Mouse (Mus musculus) CH12.LX (cell line): ENCODE results near the gene Mpp2. TPM values are rescaled to one million over a fixed set of nuclear protein-coding genes. Genes with fewer than 3 reads are reported as not detected.

Experiments
- DNase-seq: peaks from one replicate; pipeline ENCODE4 v3.0.0-alpha.2; 2013; ENCODE audit errors: extremely low read depth
- H3K27ac ChIP-seq: 2 replicates; pipeline ENCODE4 v1.5.1; 2012; ENCODE audit warnings: low read depth, mild to moderate bottlenecking, control low read depth, moderate library complexity; ENCODE audit not compliant: insufficient read depth
- H3K27me3 ChIP-seq: replicated peaks from 2 replicates; pipeline ENCODE3; 2012; ENCODE audit warnings: inconsistent platforms
- H3K36me3 ChIP-seq, 2 experiments: replicated peaks in 1 of 2; 2 replicates each; pipeline versions ENCODE3 to v1.6.1; 2012; ENCODE audit warnings: inconsistent platforms in 1 of 2, low read length in 1 of 2, mild to moderate bottlenecking in 1 of 2, mixed read lengths in 1 of 2, moderate library complexity in 1 of 2; ENCODE audit not compliant: control insufficient read depth in 1 of 2, insufficient read depth in 1 of 2
- H3K4me1 ChIP-seq, 2 experiments: 2 replicates each; pipeline ENCODE4 v1.6.1; 2012; ENCODE audit warnings: inconsistent platforms in 1 of 2, moderate library complexity in 1 of 2; ENCODE audit not compliant: insufficient read depth in 2 of 2, control insufficient read depth in 1 of 2
- H3K4me2 ChIP-seq: 2 replicates; pipeline ENCODE4 v1.6.1; 2012; ENCODE audit warnings: low read depth, mild to moderate bottlenecking, control low read depth; ENCODE audit not compliant: poor library complexity, insufficient read depth, severe bottlenecking
- H3K4me3 ChIP-seq, 3 experiments: fragments of 150-350 bp in 1 of 3; sonication (generic) in 1 of 3; replicated peaks in 1 of 3; 2 replicates each; pipeline versions ENCODE3 to v1.5.1; 2011 to 2012; ENCODE audit warnings: low read depth in 2 of 3, low read length in 2 of 3, mild to moderate bottlenecking in 2 of 3, moderate library complexity in 2 of 3, control low read depth in 1 of 3, improper control_type of control experiment in 1 of 3, inconsistent platforms in 1 of 3, mixed read lengths in 1 of 3; ENCODE audit not compliant: poor library complexity in 1 of 3
- H3K79me2 ChIP-seq: replicated peaks from 2 replicates; pipeline ENCODE4 v1.6.1; 2012; ENCODE audit warnings: mild to moderate bottlenecking, moderate library complexity; ENCODE audit not compliant: control insufficient read depth, poor library complexity, insufficient read depth, severe bottlenecking; ENCODE audit errors: extremely low read depth
- H3K9ac ChIP-seq: 2 replicates; pipeline ENCODE4 v1.6.1; 2012; ENCODE audit warnings: low read depth, mild to moderate bottlenecking, control low read depth, moderate library complexity; ENCODE audit not compliant: insufficient read depth
- H3K9me3 ChIP-seq: replicated peaks from 2 replicates; pipeline ENCODE3; 2012; ENCODE audit warnings: low read length, inconsistent platforms, mixed read lengths
- BHLHE40 ChIP-seq: IDR thresholded peaks from 2 replicates; pipeline ENCODE4 v1.6.1; 2011; ENCODE audit warnings: mild to moderate bottlenecking, low read depth, low read length, improper control_type of control experiment
- CHD2 ChIP-seq: IDR thresholded peaks from 2 replicates; pipeline ENCODE4 v1.6.1; 2011; ENCODE audit warnings: low read length, improper control_type of control experiment
- CTCF ChIP-seq, 2 experiments: IDR thresholded peaks in 1 of 2; conservative IDR thresholded peaks in 1 of 2; 2 replicates each; pipeline ENCODE4 v1.5.1; 2011 to 2012; ENCODE audit warnings: low read depth in 2 of 2, low read length in 2 of 2, improper control_type of control experiment in 1 of 2, inconsistent platforms in 1 of 2, mild to moderate bottlenecking in 1 of 2, moderate library complexity in 1 of 2
- ELF1 ChIP-seq: IDR thresholded peaks from 2 replicates; pipeline ENCODE4 v1.6.1; 2014; ENCODE audit warnings: low read depth, mild to moderate bottlenecking, inconsistent platforms, low read length, improper control_type of control experiment
- EP300 ChIP-seq: IDR thresholded peaks from 2 replicates; pipeline ENCODE4 v1.6.1; 2011; ENCODE audit warnings: low read length, improper control_type of control experiment
- HCFC1 ChIP-seq: IDR thresholded peaks from 2 replicates; pipeline ENCODE4 v1.6.1; 2012; ENCODE audit warnings: low read depth, mild to moderate bottlenecking, inconsistent platforms, low read length, improper control_type of control experiment
- IRF4 ChIP-seq: IDR thresholded peaks from 2 replicates; pipeline ENCODE4 v1.6.1; 2014; ENCODE audit warnings: low read depth, mild to moderate bottlenecking, inconsistent platforms, low read length, improper control_type of control experiment
- JUN ChIP-seq: IDR thresholded peaks from 2 replicates; pipeline ENCODE4 v1.6.1; 2011; ENCODE audit warnings: low read depth, mild to moderate bottlenecking, low read length, improper control_type of control experiment, moderate library complexity; ENCODE audit not compliant: insufficient read depth
- KAT2A ChIP-seq: IDR thresholded peaks from 2 replicates; pipeline ENCODE4 v1.6.1; 2012; ENCODE audit warnings: low read length, improper control_type of control experiment, inconsistent platforms; ENCODE audit not compliant: insufficient replicate concordance
- MAX ChIP-seq: IDR thresholded peaks from 2 replicates; pipeline ENCODE4 v1.6.1; 2011; ENCODE audit warnings: low read length, improper control_type of control experiment
- MAZ ChIP-seq: IDR thresholded peaks from 2 replicates; pipeline ENCODE4 v1.6.1; 2012; ENCODE audit warnings: low read depth, mild to moderate bottlenecking, inconsistent platforms, low read length, improper control_type of control experiment, moderate library complexity
- MXI1 ChIP-seq: IDR thresholded peaks from 2 replicates; pipeline ENCODE4 v1.6.1; 2011; ENCODE audit warnings: mild to moderate bottlenecking, low read depth, low read length, improper control_type of control experiment
- NELFE ChIP-seq: IDR thresholded peaks from 2 replicates; pipeline ENCODE4 v1.6.1; 2011; ENCODE audit warnings: low read depth, low read length, improper control_type of control experiment
- POLR2AphosphoS2 ChIP-seq: IDR thresholded peaks from 2 replicates; pipeline ENCODE4 v1.6.1; 2011; ENCODE audit warnings: low read depth, low read length, improper control_type of control experiment
- RAD21 ChIP-seq: IDR thresholded peaks from 2 replicates; pipeline ENCODE4 v1.6.1; 2011; ENCODE audit warnings: low read depth, mild to moderate bottlenecking, low read length, improper control_type of control experiment, moderate library complexity
- TBP ChIP-seq: conservative IDR thresholded peaks from 2 replicates; pipeline ENCODE4 v1.6.1; 2011; ENCODE audit warnings: low read depth, low read length, improper control_type of control experiment
- UBTF ChIP-seq: IDR thresholded peaks from 2 replicates; pipeline ENCODE4 v1.6.1; 2012; ENCODE audit warnings: low read depth, mild to moderate bottlenecking, inconsistent platforms, low read length, improper control_type of control experiment, moderate library complexity
- USF1 ChIP-seq: IDR thresholded peaks from 2 replicates; pipeline ENCODE4 v1.6.1; 2014; ENCODE audit warnings: low read depth, mild to moderate bottlenecking, inconsistent platforms, low read length, improper control_type of control experiment
- ZMIZ1 ChIP-seq: IDR thresholded peaks from 2 replicates; pipeline ENCODE4 v1.6.1; 2012; ENCODE audit warnings: low read depth, mild to moderate bottlenecking, inconsistent platforms, low read length, improper control_type of control experiment
- ZNF384 ChIP-seq: IDR thresholded peaks from 2 replicates; pipeline ENCODE4 v1.6.1; 2012; ENCODE audit warnings: low read depth, low read length, improper control_type of control experiment, inconsistent platforms
- dilution Hi-C: fragments of 300-500 bp; cut with MboI; formaldehyde crosslinking; loops from 2 replicates; pipeline ENCODE4 v1.14.3; 2020; ENCODE audit warnings: low sequenced_read_pairs; ENCODE audit not compliant: extremely low pct_unique_long_range_greater_than_20kb, extremely low pct_ligation_motif_present
- in situ Hi-C: fragments of 300-500 bp; cut with MboI; formaldehyde crosslinking; loops from 3 replicates; pipeline ENCODE4 v1.14.3; 2019; ENCODE audit warnings: low sequenced_read_pairs, low pct_ligation_motif_present, low pct_unique_long_range_greater_than_20kb, mixed read lengths
- polyA plus RNA-seq: library from polyadenylated mRNA; unstranded; fragments of >175 nt; gene quantifications from 2 replicates; pipeline ENCODE4 v1.2.1, GENCODE M21; 2012; ENCODE audit warnings: low read depth; ENCODE audit not compliant: insufficient read length
- total RNA-seq, 2 experiments: library from RNA; depleted of rRNA; stranded (reverse); fragments of 300-350 nt in 1 of 2; fragments of >200 nt in 1 of 2; gene quantifications; 2 replicates each; pipeline ENCODE4 v1.2.3; 2012 to 2014

The Mpp2 gene
- total and polyA plus RNA-seq, 3 experiments = 0.35 to 3.1 (median 0.83) TPM

DNA sequence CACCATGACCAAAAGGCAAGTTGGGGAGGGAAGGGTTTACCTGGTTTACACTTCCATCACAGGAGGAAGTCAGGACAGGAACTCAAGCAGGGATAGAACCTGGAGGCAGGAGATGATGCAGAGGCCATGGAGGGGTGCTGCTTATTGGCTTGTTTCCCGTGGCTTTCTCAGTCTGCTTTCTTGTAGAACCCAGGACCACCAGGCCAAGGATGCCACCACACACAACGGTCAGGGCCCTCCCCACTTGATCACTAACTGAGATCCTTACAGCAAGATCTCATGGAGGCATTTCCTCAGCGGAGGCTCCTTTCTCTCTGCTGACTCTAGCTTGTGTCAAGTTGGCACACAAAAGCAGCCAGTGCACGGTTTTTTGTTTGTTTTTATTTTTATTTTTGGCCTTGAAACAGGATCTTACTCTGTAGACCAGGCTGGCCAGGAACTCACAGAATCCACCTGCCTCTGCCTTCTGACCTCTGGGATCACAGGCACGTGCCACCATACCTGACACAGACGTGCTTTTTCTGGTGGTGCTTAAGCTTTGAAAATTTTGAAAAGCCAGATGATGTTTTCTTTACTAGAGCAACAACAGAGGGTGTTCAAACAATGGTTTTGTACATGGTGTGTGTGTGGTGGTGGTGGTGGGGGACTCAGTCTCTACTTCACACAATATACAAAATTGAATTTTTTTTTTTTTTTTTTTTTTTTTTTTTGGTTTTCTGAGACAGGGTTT, 60.1 kb downstream of the Mpp2 start, which contains the start of gene Mpp3:
TSS of gene Mpp3 (minus strand) at position 375 of the 730 bp plus-strand sequence.
- dilution Hi-C loops (no loop called here), in situ Hi-C loops (no loop called here)
- Histone ChIP-seq H3K27me3 (peaks cover 91% of the 10 kb centered on the region), H3K9me3 (no peaks in the 10 kb centered on the region), H3K9ac (peak within 1 kb of the TSS; percentile 2; the same call in 1 of the 2 replicates), H3K36me3 (no peaks in the 10 kb centered on the region), H3K79me2 (no peaks in the 10 kb centered on the region), H3K4me2 (peak within 1 kb of the TSS; percentile 81), H3K4me1 (peaks cover 0 to 2% of the 10 kb centered on the region in 2 experiments; a peak in 2 of 4 replicates), H3K27ac (no peak within 1 kb of the TSS), H3K4me3 (no peak within 1 kb of the TSS)
- TF ChIP-seq TBP = 0 out of 2 replicates have a peak, but pooled peaks have one; percentile 35
- no peak for TF ChIP-seq USF1
- TF ChIP-seq ZNF384 = peak; percentile 20; the same call in 1 of the 2 replicates
- TF ChIP-seq ZMIZ1 = peak; percentile 64
- TF ChIP-seq MAZ = no peak
- DNase-seq = no peak

DNA sequence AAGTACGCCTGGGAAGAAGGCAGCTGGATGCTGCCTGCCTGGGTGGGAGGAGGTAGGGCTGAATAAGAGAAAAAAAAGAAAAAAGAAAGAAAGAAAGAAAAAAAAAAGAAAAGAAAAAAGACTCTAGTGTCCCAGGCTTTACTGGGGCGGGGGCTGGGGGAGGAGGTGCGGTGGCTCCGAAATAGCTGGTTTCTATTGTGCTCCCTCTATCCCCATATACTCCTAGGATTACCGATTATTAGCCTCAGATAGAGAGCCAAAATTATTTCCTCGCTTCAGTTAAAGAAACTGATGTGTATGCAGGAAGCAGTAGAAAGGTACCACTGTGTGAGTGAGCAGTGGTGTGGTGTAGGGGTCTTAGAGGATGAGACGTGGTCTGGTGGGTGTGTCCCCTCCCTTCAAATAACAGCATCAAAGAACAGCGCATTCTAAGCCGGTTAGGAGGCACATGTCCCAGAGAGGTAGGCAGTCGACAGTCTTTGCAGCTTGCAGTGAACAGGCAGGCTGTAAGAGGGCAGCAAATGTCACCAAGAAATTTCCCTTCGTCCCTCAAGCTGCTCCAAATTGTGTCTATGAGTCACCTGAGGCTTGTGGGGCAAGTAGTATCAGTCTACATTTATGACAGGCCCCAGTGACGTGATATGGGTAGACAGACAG, 60.8 kb downstream of the Mpp2 start:
- Histone ChIP-seq H3K79me2 (no peaks in the 10 kb centered on the region), H3K9me3 (no peaks in the 10 kb centered on the region), H3K4me3 (peak overlapping the region in 1 of 3 experiments; percentile 58), H3K36me3 (no peaks in the 10 kb centered on the region), H3K4me2 (peak overlapping the region; percentile 81), H3K9ac (peak overlapping the region; percentile 2; the same call in 1 of the 2 replicates), H3K27me3 (peaks cover 86% of the 10 kb centered on the region), H3K27ac (no peak overlapping the region), H3K4me1 (peaks cover 0 to 2% of the 10 kb centered on the region in 2 experiments; a peak in 2 of 4 replicates)
- dilution Hi-C loops = no loop called here
- DNase-seq = peak; percentile 12
- in situ Hi-C loops = no loop called here
- TF ChIP-seq BHLHE40 = 0 out of 2 replicates have a peak, but pooled peaks have one; percentile 9
- no peak for TF ChIP-seq ELF1
- TF ChIP-seq KAT2A = no peak
- TF ChIP-seq HCFC1 = no peak
- TF ChIP-seq NELFE = no peak
- TF ChIP-seq ZMIZ1 = no peak
- peak in 1 of 2 experiments; percentile 40; a peak in 2 of 4 replicates for TF ChIP-seq CTCF (conservative IDR thresholded peaks at IDR 0.05 in 1 of 2, IDR thresholded peaks at IDR 0.05 in 1 of 2; ENCODE audit: low read depth in 2 of 2, low read length in 2 of 2)
- no peak for TF ChIP-seq EP300
- no peak for TF ChIP-seq MAZ
- no peak for TF ChIP-seq UBTF
- 0 out of 2 replicates have a peak, but pooled peaks have one; percentile 19 for TF ChIP-seq MXI1
- TF ChIP-seq JUN = no peak
- no peak; the same call in 1 of the 2 replicates for TF ChIP-seq MAX
- no peak for TF ChIP-seq IRF4
- no peak for TF ChIP-seq POLR2AphosphoS2
- TF ChIP-seq RAD21 = peak; percentile 18; the same call in 1 of the 2 replicates
- TF ChIP-seq CHD2 = no peak
